Mouse (Mus musculus) heart, postnatal 14 days (tissue): Measurements from ENCODE around the gene Gm20431. TPM values are rescaled to one million over a fixed set of nuclear protein-coding genes. Genes with fewer than 3 reads are reported as not detected.
A peak's percentile ranks its signal among the peaks of the same experiment; 100 is the strongest.
"Not testable (repeated sequence)": the region's sequence is repeated elsewhere in the genome, so short reads cannot be mapped to it uniquely, and the experiment has no call there.

Source experiments
- DNase-seq, 2 experiments: peaks; one replicate each; pipeline ENCODE4 v3.0.0; 2021 to 2022
- intact Hi-C: fragments of 180-260 bp; cut with DNase I; formaldehyde crosslinking; loops from one replicate; pipeline ENCODE4 v1.15.1; 2025
- total RNA-seq, 2 experiments: library from RNA; stranded (reverse); gene quantifications; 2 replicates each; pipeline ENCODE4 v1.2.3; 2021

Gene Gm20431
- total RNA-seq, 2 experiments from 2014 or later, result 20.3 to 22.8 TPM

GRCm38 (mm10) chr2:167668426-167668825 is 7.1 kb upstream of the Gm20431 start:
- no peak for DNase-seq
- intact Hi-C loops, result no loop called here

GRCm38 (mm10) chr2:167665972-167666713 is 4.8 kb upstream of the Gm20431 start:
- DNase-seq, result no peak
- intact Hi-C loops, result no loop called here

GRCm38 (mm10) chr2:167662713-167663112 is 1.4 kb upstream of the Gm20431 start:
- intact Hi-C loops, result no loop called here
- no peak for DNase-seq

- intact Hi-C loops, result no loop called here
- no peak for DNase-seq
These were observed 705 bp downstream of the Gm20431 start for GRCm38 (mm10) chr2:167660611-167660971.

- intact Hi-C loops, result no loop called here
- DNase-seq, result peak; percentile 67 to 77
These were observed 1.3 kb downstream of the Gm20431 start for GRCm38 (mm10) chr2:167659847-167660610.

- intact Hi-C loops, result no loop called here
- DNase-seq, result no peak
These were observed 2.0 kb downstream of the Gm20431 start for GRCm38 (mm10) chr2:167659177-167659846.

- no peak for DNase-seq
- intact Hi-C loops, result no loop called here
These were observed 2.6 kb downstream of the Gm20431 start for GRCm38 (mm10) chr2:167658712-167659111.

- intact Hi-C loops, result no loop called here
- DNase-seq, result no peak
These were observed 3.3 kb downstream of the Gm20431 start for GRCm38 (mm10) chr2:167657973-167658372.

GRCm38 (mm10) chr2:167656629-167657478 is 4.4 kb downstream of the Gm20431 start:
- intact Hi-C loops, result no loop called here
- peak in 1 of 2 experiments; percentile 47 for DNase-seq

GRCm38 (mm10) chr2:167654911-167655600 is 6.2 kb downstream of the Gm20431 start:
- intact Hi-C loops, result no loop called here
- DNase-seq, result no peak

GRCm38 (mm10) chr2:167652694-167653093 is 8.6 kb downstream of the Gm20431 start:
- no peak for DNase-seq
- intact Hi-C loops, result no loop called here

GRCm38 (mm10) chr2:167651622-167652021 is 9.7 kb downstream of the Gm20431 start:
- no peak for DNase-seq
- intact Hi-C loops, result no loop called here

- no peak for DNase-seq
- intact Hi-C loops, result no loop called here
These were observed 11.8 kb downstream of the Gm20431 start for GRCm38 (mm10) chr2:167649290-167650032.

- intact Hi-C loops, result no loop called here
- no peak for DNase-seq
These were observed 14.9 kb downstream of the Gm20431 start for GRCm38 (mm10) chr2:167646411-167646810.

GRCm38 (mm10) chr2:167643356-167644052 is 17.8 kb downstream of the Gm20431 start:
- DNase-seq, intact Hi-C loops: not testable (repeated sequence)

- intact Hi-C loops, result no loop called here
- DNase-seq, result no peak
These were observed 19.1 kb downstream of the Gm20431 start for GRCm38 (mm10) chr2:167642164-167642563.

GRCm38 (mm10) chr2:167641337-167641736 is 20.0 kb downstream of the Gm20431 start:
- intact Hi-C loops, result loop anchor here (1.0 to 2.0 kb wide), 3 partner anchors 34 to 253 kb away; no protein-coding TSS in a partner anchor
- peak; percentile 60 to 73 for DNase-seq

GRCm38 (mm10) chr2:167640279-167640678 is 21.0 kb downstream of the Gm20431 start:
- intact Hi-C loops, result loop anchor here (2.0 kb wide), 1 partner anchor 255 kb away; no protein-coding TSS in a partner anchor
- DNase-seq, result peak in 1 of 2 experiments; percentile 59
